Mouse (Mus musculus) frontal cortex, adult 2 months (tissue): ENCODE data around the gene Ccdc65. TPM values are rescaled to one million over a fixed set of nuclear protein-coding genes. Genes with fewer than 3 reads are reported as not detected.

ENCODE experiments used
- polyA plus RNA-seq: library from polyadenylated mRNA; depleted of rRNA; stranded (reverse); fragments of >200 nt; gene quantifications from 2 replicates; pipeline ENCODE4 v1.2.3, GENCODE M21; 2012; rRNA removed

Ccdc65 gene
- polyA plus RNA-seq, 1 experiment, result 7.7 TPM

Other genes with a start within 250 kb of the Ccdc65 start
- gene OR5BS1P, start 238.3 kb upstream of the Ccdc65 start, polyA plus RNA-seq, result 0.02 TPM in 1 of 2 replicates, not detected in the other
- gene Lalba, start 225.5 kb upstream of the Ccdc65 start, polyA plus RNA-seq, result not detected in 2 replicates
- 0.29 TPM in 1 of 2 replicates, not detected in the other for gene Olfr279, start 215.8 kb upstream of the Ccdc65 start, polyA plus RNA-seq
- gene Kansl2, start 173.9 kb upstream of the Ccdc65 start, polyA plus RNA-seq, result 54.4 and 56.4 TPM in 2 replicates
- 18.8 and 21.1 TPM in 2 replicates for gene Ccnt1, start 137.3 kb upstream of the Ccdc65 start, polyA plus RNA-seq
- gene 4930415O20Rik, start 137.2 kb upstream of the Ccdc65 start, polyA plus RNA-seq, result 0.34 TPM in 1 of 2 replicates, not detected in the other
- gene Adcy6, start 98.1 kb upstream of the Ccdc65 start, polyA plus RNA-seq, result 40.3 and 45.6 TPM in 2 replicates
- gene Cacnb3, start 77.4 kb upstream of the Ccdc65 start, polyA plus RNA-seq, result 377 and 417 TPM in 2 replicates
- gene Ddx23, start 45.3 kb upstream of the Ccdc65 start, polyA plus RNA-seq, result 56.2 and 63.3 TPM in 2 replicates
- 25.4 and 25.5 TPM in 2 replicates for gene Rnd1, start 30.7 kb upstream of the Ccdc65 start, polyA plus RNA-seq
- gene Fkbp11, start 20.0 kb downstream of the Ccdc65 start, polyA plus RNA-seq, result 2.9 and 3.5 TPM in 2 replicates
- 678 and 795 TPM in 2 replicates for gene Arf3, start 55.0 kb downstream of the Ccdc65 start, polyA plus RNA-seq
- 6.3 and 6.8 TPM in 2 replicates for gene Wnt10b, start 69.9 kb downstream of the Ccdc65 start, polyA plus RNA-seq
- gene Wnt1, start 81.7 kb downstream of the Ccdc65 start, polyA plus RNA-seq, result 0.10 and 0.25 TPM in 2 replicates
- gene Ddn, start 101.3 kb downstream of the Ccdc65 start, polyA plus RNA-seq, result 764 and 849 TPM in 2 replicates
- 67.8 and 74.0 TPM in 2 replicates for gene Prkag1, start 123.3 kb downstream of the Ccdc65 start, polyA plus RNA-seq
- gene Kmt2d, start 163.0 kb downstream of the Ccdc65 start, polyA plus RNA-seq, result 47.0 and 48.6 TPM in 2 replicates
- gene Rhebl1, start 186.3 kb downstream of the Ccdc65 start, polyA plus RNA-seq, result 17.6 and 19.2 TPM in 2 replicates
- 0.44 and 0.80 TPM in 2 replicates for gene Dhh, start 190.3 kb downstream of the Ccdc65 start, polyA plus RNA-seq
- gene Lmbr1l, start 210.0 kb downstream of the Ccdc65 start, polyA plus RNA-seq, result 30.5 and 33.6 TPM in 2 replicates
- 1,157 and 1,186 TPM in 2 replicates for gene Tuba1b, start 226.4 kb downstream of the Ccdc65 start, polyA plus RNA-seq
- gene Gm49450, start 245.3 kb downstream of the Ccdc65 start, polyA plus RNA-seq, result 0.17 and 3.5 TPM in 2 replicates
- 1,817 and 1,854 TPM in 2 replicates for gene Tuba1a, start 245.5 kb downstream of the Ccdc65 start, polyA plus RNA-seq